Mouse (Mus musculus) CH12.LX (cell line): ENCODE measurements around the gene 2210011C24Rik. TPM values are rescaled to one million over a fixed set of nuclear protein-coding genes. Genes with fewer than 3 reads are reported as not detected.

ENCODE experiments used
- DNase-seq: peaks from one replicate; pipeline ENCODE4 v3.0.0-alpha.2; 2013; ENCODE audit errors: extremely low read depth
- H3K27ac ChIP-seq: 2 replicates; pipeline ENCODE4 v1.5.1; 2012; ENCODE audit warnings: low read depth, mild to moderate bottlenecking, control low read depth, moderate library complexity; ENCODE audit not compliant: insufficient read depth
- H3K27me3 ChIP-seq: replicated peaks from 2 replicates; pipeline ENCODE3; 2012; ENCODE audit warnings: inconsistent platforms
- H3K36me3 ChIP-seq, 2 experiments: replicated peaks in 1 of 2; 2 replicates each; pipeline versions ENCODE3 to v1.6.1; 2012; ENCODE audit warnings: inconsistent platforms in 1 of 2, low read length in 1 of 2, mild to moderate bottlenecking in 1 of 2, mixed read lengths in 1 of 2, moderate library complexity in 1 of 2; ENCODE audit not compliant: control insufficient read depth in 1 of 2, insufficient read depth in 1 of 2
- H3K4me1 ChIP-seq, 2 experiments: 2 replicates each; pipeline ENCODE4 v1.6.1; 2012; ENCODE audit warnings: inconsistent platforms in 1 of 2, moderate library complexity in 1 of 2; ENCODE audit not compliant: insufficient read depth in 2 of 2, control insufficient read depth in 1 of 2
- H3K4me2 ChIP-seq: 2 replicates; pipeline ENCODE4 v1.6.1; 2012; ENCODE audit warnings: low read depth, mild to moderate bottlenecking, control low read depth; ENCODE audit not compliant: poor library complexity, insufficient read depth, severe bottlenecking
- H3K4me3 ChIP-seq, 3 experiments: fragments of 150-350 bp in 1 of 3; sonication (generic) in 1 of 3; replicated peaks in 1 of 3; 2 replicates each; pipeline versions ENCODE3 to v1.5.1; 2011 to 2012; ENCODE audit warnings: low read depth in 2 of 3, low read length in 2 of 3, mild to moderate bottlenecking in 2 of 3, moderate library complexity in 2 of 3, control low read depth in 1 of 3, improper control_type of control experiment in 1 of 3, inconsistent platforms in 1 of 3, mixed read lengths in 1 of 3; ENCODE audit not compliant: poor library complexity in 1 of 3
- H3K79me2 ChIP-seq: replicated peaks from 2 replicates; pipeline ENCODE4 v1.6.1; 2012; ENCODE audit warnings: mild to moderate bottlenecking, moderate library complexity; ENCODE audit not compliant: control insufficient read depth, poor library complexity, insufficient read depth, severe bottlenecking; ENCODE audit errors: extremely low read depth
- H3K9ac ChIP-seq: 2 replicates; pipeline ENCODE4 v1.6.1; 2012; ENCODE audit warnings: low read depth, mild to moderate bottlenecking, control low read depth, moderate library complexity; ENCODE audit not compliant: insufficient read depth
- H3K9me3 ChIP-seq: replicated peaks from 2 replicates; pipeline ENCODE3; 2012; ENCODE audit warnings: low read length, inconsistent platforms, mixed read lengths
- CHD1 ChIP-seq: IDR thresholded peaks from 2 replicates; pipeline ENCODE4 v1.6.1; 2012; ENCODE audit warnings: low read depth, low read length, improper control_type of control experiment, inconsistent platforms
- CHD2 ChIP-seq: IDR thresholded peaks from 2 replicates; pipeline ENCODE4 v1.6.1; 2011; ENCODE audit warnings: low read length, improper control_type of control experiment
- CTCF ChIP-seq, 2 experiments: IDR thresholded peaks in 1 of 2; conservative IDR thresholded peaks in 1 of 2; 2 replicates each; pipeline ENCODE4 v1.5.1; 2011 to 2012; ENCODE audit warnings: low read depth in 2 of 2, low read length in 2 of 2, improper control_type of control experiment in 1 of 2, inconsistent platforms in 1 of 2, mild to moderate bottlenecking in 1 of 2, moderate library complexity in 1 of 2
- E2F4 ChIP-seq: IDR thresholded peaks from 2 replicates; pipeline ENCODE4 v1.6.1; 2011; ENCODE audit warnings: low read depth, low read length, improper control_type of control experiment; ENCODE audit not compliant: insufficient replicate concordance
- JUN ChIP-seq: IDR thresholded peaks from 2 replicates; pipeline ENCODE4 v1.6.1; 2011; ENCODE audit warnings: low read depth, mild to moderate bottlenecking, low read length, improper control_type of control experiment, moderate library complexity; ENCODE audit not compliant: insufficient read depth
- JUND ChIP-seq: conservative IDR thresholded peaks from 2 replicates; pipeline ENCODE4 v1.6.1; 2011; ENCODE audit warnings: low read depth, low read length, improper control_type of control experiment
- MAX ChIP-seq: IDR thresholded peaks from 2 replicates; pipeline ENCODE4 v1.6.1; 2011; ENCODE audit warnings: low read length, improper control_type of control experiment
- MXI1 ChIP-seq: IDR thresholded peaks from 2 replicates; pipeline ENCODE4 v1.6.1; 2011; ENCODE audit warnings: mild to moderate bottlenecking, low read depth, low read length, improper control_type of control experiment
- POLR2A ChIP-seq: IDR thresholded peaks from 2 replicates; pipeline ENCODE4 v1.6.1; 2011; ENCODE audit warnings: low read depth, mild to moderate bottlenecking, improper control_type of control experiment, low read length
- SMC3 ChIP-seq: IDR thresholded peaks from 2 replicates; pipeline ENCODE4 v1.6.1; 2011; ENCODE audit warnings: low read depth, low read length, improper control_type of control experiment
- USF1 ChIP-seq: IDR thresholded peaks from 2 replicates; pipeline ENCODE4 v1.6.1; 2014; ENCODE audit warnings: low read depth, mild to moderate bottlenecking, inconsistent platforms, low read length, improper control_type of control experiment
- USF2 ChIP-seq: conservative IDR thresholded peaks from 2 replicates; pipeline ENCODE4 v1.6.1; 2011; ENCODE audit warnings: low read depth, low read length, improper control_type of control experiment
- ZKSCAN1 ChIP-seq: IDR thresholded peaks from 2 replicates; pipeline ENCODE4 v1.6.1; 2012; ENCODE audit warnings: low read depth, inconsistent platforms, low read length, improper control_type of control experiment, borderline replicate concordance
- ZMIZ1 ChIP-seq: IDR thresholded peaks from 2 replicates; pipeline ENCODE4 v1.6.1; 2012; ENCODE audit warnings: low read depth, mild to moderate bottlenecking, inconsistent platforms, low read length, improper control_type of control experiment
- ZNF384 ChIP-seq: IDR thresholded peaks from 2 replicates; pipeline ENCODE4 v1.6.1; 2012; ENCODE audit warnings: low read depth, low read length, improper control_type of control experiment, inconsistent platforms
- dilution Hi-C: fragments of 300-500 bp; cut with MboI; formaldehyde crosslinking; loops from 2 replicates; pipeline ENCODE4 v1.14.3; 2020; ENCODE audit warnings: low sequenced_read_pairs; ENCODE audit not compliant: extremely low pct_unique_long_range_greater_than_20kb, extremely low pct_ligation_motif_present
- in situ Hi-C: fragments of 300-500 bp; cut with MboI; formaldehyde crosslinking; loops from 3 replicates; pipeline ENCODE4 v1.14.3; 2019; ENCODE audit warnings: low sequenced_read_pairs, low pct_ligation_motif_present, low pct_unique_long_range_greater_than_20kb, mixed read lengths
- polyA plus RNA-seq: library from polyadenylated mRNA; unstranded; fragments of >175 nt; gene quantifications from 2 replicates; pipeline ENCODE4 v1.2.1, GENCODE M21; 2012; ENCODE audit warnings: low read depth; ENCODE audit not compliant: insufficient read length
- total RNA-seq, 2 experiments: library from RNA; depleted of rRNA; stranded (reverse); fragments of 300-350 nt in 1 of 2; fragments of >200 nt in 1 of 2; gene quantifications; 2 replicates each; pipeline ENCODE4 v1.2.3; 2012 to 2014

The 2210011C24Rik gene
- total RNA-seq (2012; rRNA removed): not detected in 2 replicates
- total RNA-seq (2014; rRNA removed): not detected in 2 replicates
- polyA plus RNA-seq: not detected in 2 replicates

- Histone ChIP-seq H3K4me1 (peaks cover 6 to 18% of the 10 kb centered on the region in 2 experiments; a peak in 3 of 4 replicates), H3K9ac (no peak within 1 kb of the TSS), H3K4me2 (peak within 1 kb of the TSS; percentile 87), H3K4me3 (peak within 1 kb of the TSS in 2 of 3 experiments; percentile 15 to 29), H3K79me2 (no peaks in the 10 kb centered on the region), H3K9me3 (peaks cover 11% of the 10 kb centered on the region), H3K36me3 (no peaks in the 10 kb centered on the region), H3K27me3 (peaks cover 30% of the 10 kb centered on the region), H3K27ac (no peak within 1 kb of the TSS)
- in situ Hi-C loops: no loop called here
- peak; percentile 50 for TF ChIP-seq ZNF384
- no peak for TF ChIP-seq MXI1
- dilution Hi-C loops: no loop called here
- no peak for DNase-seq
Observed at GRCm38 (mm10) chr8:84011705-84012498, at the start of gene 2210011C24Rik. Gene 2210011C24Rik, minus strand, starts transcription at chr8:84012171.

- in situ Hi-C loops (no loop called here), dilution Hi-C loops (no loop called here)
- no peak overlapping the region for H3K4me3 ChIP-seq
- H3K4me2 ChIP-seq: no peak overlapping the region
- no peak for TF ChIP-seq JUN
- TF ChIP-seq USF1: no peak
- TF ChIP-seq POLR2A: no peak
- TF ChIP-seq ZNF384: no peak
- TF ChIP-seq MXI1: no peak
- TF ChIP-seq CHD2: no peak
- TF ChIP-seq SMC3: no peak
- TF ChIP-seq JUND: no peak
- no peak for TF ChIP-seq USF2
- no peak for TF ChIP-seq ZMIZ1
- TF ChIP-seq E2F4: no peak
- no peak for TF ChIP-seq MAX
- TF ChIP-seq ZKSCAN1: no peak
- no peak for TF ChIP-seq CHD1
- no peak for TF ChIP-seq CTCF (conservative IDR thresholded peaks at IDR 0.05 in 1 of 2, IDR thresholded peaks at IDR 0.05 in 1 of 2; ENCODE audit: low read depth in 2 of 2, low read length in 2 of 2)
- H3K36me3 ChIP-seq: no peaks in the 10 kb centered on the region
- no peaks in the 10 kb centered on the region for H3K9me3 ChIP-seq
- H3K27me3 ChIP-seq: peaks cover 2% of the 10 kb centered on the region
- peaks cover 9 to 20% of the 10 kb centered on the region in 2 experiments for H3K4me1 ChIP-seq
- no peak for DNase-seq
- no peak overlapping the region for H3K27ac ChIP-seq
- no peak overlapping the region for H3K9ac ChIP-seq
- H3K79me2 ChIP-seq: no peaks in the 10 kb centered on the region
Observed at GRCm38 (mm10) chr8:84060245-84060644, 48.3 kb upstream of the 2210011C24Rik start.
